Mouse (Mus musculus) C2C12 (cell line): ENCODE results near the gene Tbc1d10c. TPM values are rescaled to one million over a fixed set of nuclear protein-coding genes. Genes with fewer than 3 reads are reported as not detected.

Source experiments
- H3K27me3 ChIP-seq: one replicate; pipeline ENCODE4 v1.6.1; 2011; ENCODE audit not compliant: control insufficient read depth, insufficient read depth, insufficient read length
- H3K36me3 ChIP-seq: one replicate; pipeline ENCODE4 v1.6.1; 2011; ENCODE audit not compliant: control insufficient read depth, insufficient read depth
- H3K4me3 ChIP-seq: one replicate; pipeline ENCODE4 v1.5.1; 2011; ENCODE audit warnings: mild to moderate bottlenecking, control low read depth; ENCODE audit not compliant: poor library complexity, insufficient read depth, severe bottlenecking
- H3K79me2 ChIP-seq: one replicate; pipeline ENCODE4 v1.6.1; 2011; ENCODE audit not compliant: control insufficient read depth, insufficient read depth
- H3K79me3 ChIP-seq: one replicate; pipeline ENCODE4 v1.6.1; 2011; ENCODE audit warnings: low read depth, control low read depth
- H3ac ChIP-seq: one replicate; pipeline ENCODE3; 2011; ENCODE audit warnings: low read depth; ENCODE audit not compliant: control insufficient read depth, insufficient read length
- CEBPB ChIP-seq: IDR thresholded peaks from one replicate; pipeline ENCODE4 v1.6.1; 2011; ENCODE audit warnings: low read depth, mild to moderate bottlenecking, control low read depth, moderate library complexity
- CTCF ChIP-seq: IDR thresholded peaks from one replicate; pipeline ENCODE4 v1.5.1; 2011; ENCODE audit not compliant: control insufficient read depth, insufficient read depth, insufficient read length
- FOSL1 ChIP-seq: IDR thresholded peaks from one replicate; pipeline ENCODE4 v1.8.0; 2011; ENCODE audit warnings: mild to moderate bottlenecking, low read length; ENCODE audit not compliant: poor library complexity, insufficient read depth, severe bottlenecking
- MAX ChIP-seq: IDR thresholded peaks from one replicate; pipeline ENCODE4 v1.6.1; 2011; ENCODE audit warnings: mild to moderate bottlenecking, control low read depth
- MYOD1 ChIP-seq: IDR thresholded peaks from one replicate; pipeline ENCODE4 v1.6.1; 2011; ENCODE audit warnings: low read depth; ENCODE audit not compliant: control insufficient read depth, insufficient read length
- MYOG ChIP-seq: IDR thresholded peaks from one replicate; pipeline ENCODE4 v1.6.1; 2011; ENCODE audit not compliant: control insufficient read depth, insufficient read length; ENCODE audit errors: extremely low read depth
- USF1 ChIP-seq: IDR thresholded peaks from one replicate; pipeline ENCODE4 v1.6.1; 2011; ENCODE audit warnings: low read depth, mild to moderate bottlenecking, control low read depth, moderate library complexity
- polyA plus RNA-seq: library from polyadenylated mRNA; unstranded; fragments of >200 nt; fragmentation: generic; extraction: Trizol; gene quantifications from one replicate; pipeline ENCODE4 v1.2.1, GENCODE M21; 2012; ENCODE audit warnings: missing spikeins

Tbc1d10c gene
- polyA plus RNA-seq, 1 experiment, result 0.26 TPM

GRCm38 (mm10) chr19:4184976-4185975 lies 5.8 kb downstream of the Tbc1d10c start:
- TF ChIP-seq CTCF (no peak), FOSL1 (no peak), MYOG (no peak), CEBPB (no peak), MYOD1 (no peak), USF1 (no peak)
- Histone ChIP-seq H3ac (no peak overlapping the region), H3K36me3 (no peaks in the 10 kb centered on the region), H3K4me3 (no peak overlapping the region), H3K79me3 (no peaks in the 10 kb centered on the region), H3K79me2 (no peaks in the 10 kb centered on the region), H3K27me3 (no peaks in the 10 kb centered on the region)

GRCm38 (mm10) chr19:4183689-4184088 lies 7.4 kb downstream of the Tbc1d10c start:
- Histone ChIP-seq H3K36me3 (no peaks in the 10 kb centered on the region), H3K4me3 (no peak overlapping the region), H3K27me3 (no peaks in the 10 kb centered on the region), H3ac (no peak overlapping the region), H3K79me3 (no peaks in the 10 kb centered on the region), H3K79me2 (no peaks in the 10 kb centered on the region)
- TF ChIP-seq MYOD1, result no peak
- no peak for TF ChIP-seq CTCF
- no peak for TF ChIP-seq USF1

GRCm38 (mm10) chr19:4181892-4182291 lies 9.2 kb downstream of the Tbc1d10c start:
- no peaks in the 10 kb centered on the region for H3K79me3 ChIP-seq
- no peak overlapping the region for H3ac ChIP-seq
- no peak overlapping the region for H3K4me3 ChIP-seq
- no peaks in the 10 kb centered on the region for H3K36me3 ChIP-seq
- no peaks in the 10 kb centered on the region for H3K27me3 ChIP-seq
- no peaks in the 10 kb centered on the region for H3K79me2 ChIP-seq
- no peak for TF ChIP-seq USF1
- no peak for TF ChIP-seq MYOD1
- TF ChIP-seq FOSL1, result no peak
- TF ChIP-seq CTCF, result no peak
- no peak for TF ChIP-seq MYOG
- no peak for TF ChIP-seq CEBPB

DNA sequence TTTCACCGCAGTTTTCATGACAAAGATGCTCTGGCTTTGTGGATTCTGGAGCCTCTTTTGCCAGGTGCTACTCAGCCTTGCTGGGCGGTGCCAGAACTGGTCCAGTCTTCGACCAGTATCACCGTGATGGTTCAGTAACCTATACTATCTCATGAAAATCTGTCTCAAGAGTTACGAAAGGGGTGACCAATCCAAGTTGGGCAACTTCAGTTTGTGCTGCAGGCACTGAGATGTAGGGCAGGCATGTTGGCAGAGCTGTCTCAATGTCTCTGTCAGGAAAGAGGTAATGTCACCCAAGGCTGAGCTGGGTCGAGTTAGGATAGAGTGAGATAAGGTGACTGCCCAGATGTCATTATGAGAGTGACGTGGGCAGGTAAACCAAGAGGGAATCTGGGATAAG lies 10.7 kb downstream of the Tbc1d10c start:
- Histone ChIP-seq H3K27me3 (no peaks in the 10 kb centered on the region), H3K79me2 (no peaks in the 10 kb centered on the region), H3K36me3 (no peaks in the 10 kb centered on the region), H3K79me3 (no peaks in the 10 kb centered on the region), H3K4me3 (no peak overlapping the region), H3ac (no peak overlapping the region)
- TF ChIP-seq CTCF (no peak), MYOG (no peak), MYOD1 (no peak), MAX (no peak), FOSL1 (no peak), CEBPB (no peak)

DNA sequence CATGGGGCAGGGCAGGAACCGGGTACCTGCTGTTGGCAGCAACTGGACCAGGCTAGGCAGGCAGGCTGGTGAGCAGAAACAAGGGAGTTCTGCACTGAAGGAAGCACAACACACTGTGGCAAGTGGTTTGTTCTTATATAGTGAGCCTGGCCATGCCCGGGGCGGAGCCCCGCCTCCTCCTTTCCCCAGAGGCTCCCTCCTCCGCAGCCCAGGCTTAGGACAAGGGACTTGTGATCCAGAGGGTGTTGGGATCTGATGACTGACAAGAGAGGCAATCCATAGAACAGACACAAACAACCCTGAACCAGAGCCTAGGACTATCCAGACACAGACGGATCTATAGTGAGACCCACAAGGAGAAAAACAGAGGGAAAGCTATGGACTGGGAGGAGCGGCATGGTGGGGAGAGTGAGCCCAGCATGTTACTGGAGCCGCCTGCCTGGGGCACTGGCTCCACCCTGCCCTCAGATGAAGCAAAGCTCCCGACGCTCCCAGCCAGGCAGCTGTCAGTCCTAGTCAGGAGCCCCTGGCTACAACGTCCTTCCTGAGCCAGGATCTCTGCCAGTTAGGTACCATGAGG lies 15.6 kb downstream of the Tbc1d10c start, which contains the start of gene Carns1:
Gene Carns1, minus strand, starts transcription at position 112 of the 580 bp plus-strand sequence.
- H3K27me3 ChIP-seq, result no peaks in the 10 kb centered on the region
- peak within 1 kb of the TSS; percentile 53 for H3ac ChIP-seq
- no peaks in the 10 kb centered on the region for H3K79me3 ChIP-seq
- H3K4me3 ChIP-seq, result no peak within 1 kb of the TSS
- no peaks in the 10 kb centered on the region for H3K36me3 ChIP-seq
- no peak for TF ChIP-seq CTCF
- no peak for TF ChIP-seq MYOD1
- TF ChIP-seq FOSL1, result no peak
- no peak for TF ChIP-seq MYOG
- no peaks in the 10 kb centered on the region for H3K79me2 ChIP-seq
